Mouse (Mus musculus) midbrain, embryonic 15.5 days (tissue): Measurements from ENCODE around the gene Bach1. TPM values are rescaled to one million over a fixed set of nuclear protein-coding genes. Genes with fewer than 3 reads are reported as not detected.

Experiments used
- ATAC-seq: fragments of 200-750 bp; cut with Nextera tagmentation; replicated peaks from 2 replicates; pipeline ENCODE4 v1.8.0; 2017; ENCODE audit warnings: moderate TSS enrichment
- H3K27ac ChIP-seq: fragments of 300-500 bp; sonication (generic); 2 replicates; pipeline ENCODE4 v1.5.1; 2015; ENCODE audit warnings: mild to moderate bottlenecking, inconsistent platforms
- H3K27me3 ChIP-seq: fragments of 300-500 bp; sonication (generic); replicated peaks from 2 replicates; pipeline ENCODE4 v1.6.1; 2015; ENCODE audit warnings: inconsistent platforms
- H3K36me3 ChIP-seq: fragments of 300-500 bp; sonication (generic); replicated peaks from 2 replicates; pipeline ENCODE4 v1.6.1; 2015; ENCODE audit warnings: inconsistent platforms
- H3K4me1 ChIP-seq: fragments of 300-500 bp; sonication (generic); 2 replicates; pipeline ENCODE4 v1.6.1; 2015; ENCODE audit warnings: inconsistent platforms
- H3K4me2 ChIP-seq: fragments of 300-500 bp; sonication (generic); 2 replicates; pipeline ENCODE4 v1.6.1; 2015; ENCODE audit warnings: inconsistent platforms, mild to moderate bottlenecking, moderate library complexity
- H3K4me3 ChIP-seq: fragments of 300-500 bp; sonication (generic); 2 replicates; pipeline ENCODE4 v1.5.1; 2015; ENCODE audit warnings: mild to moderate bottlenecking, inconsistent platforms
- H3K9ac ChIP-seq: fragments of 300-500 bp; sonication (generic); 2 replicates; pipeline ENCODE4 v1.6.1; 2015; ENCODE audit warnings: mild to moderate bottlenecking, inconsistent platforms
- H3K9me3 ChIP-seq: fragments of 300-500 bp; sonication (generic); 2 replicates; pipeline ENCODE4 v1.6.1; 2016; ENCODE audit warnings: inconsistent platforms
- WGBS: fragments of 180-500 bp; shearing (Covaris S2); methylation state at CpG from one replicate; pipeline ENCODE4 v1.1.7; 2015; ENCODE audit warnings: mixed read lengths; 5-methylcytosine and 5-hydroxymethylcytosine counted together
- polyA plus RNA-seq: library from polyadenylated mRNA; unstranded; fragments of >200 nt; fragmentation: Nextera tagmentation; extraction: Ambion mirVana; gene quantifications from 2 replicates; pipeline ENCODE4 v1.2.1, GENCODE M21; 2015

Bach1 gene
- polyA plus RNA-seq, 1 experiment from 2014 or later, result 21.3 TPM

- H3K9ac ChIP-seq, result no peak overlapping the region
- H3K27ac ChIP-seq, result no peak overlapping the region
- no peaks in the 10 kb centered on the region for H3K36me3 ChIP-seq
- H3K4me2 ChIP-seq, result no peak overlapping the region
- no peak overlapping the region for H3K4me3 ChIP-seq
- no peaks in the 10 kb centered on the region for H3K4me1 ChIP-seq
- H3K9me3 ChIP-seq, result no peaks in the 10 kb centered on the region
- 89% methylated on average over 3 of the region's 3 CpGs for WGBS
- no peak for ATAC-seq
- H3K27me3 ChIP-seq, result no peaks in the 10 kb centered on the region
Observed at GRCm38 (mm10) chr16:87755915-87756314, 57.2 kb downstream of the Bach1 start.

- H3K9ac ChIP-seq, result no peak overlapping the region
- H3K36me3 ChIP-seq, result no peaks in the 10 kb centered on the region
- ATAC-seq, result no peak
- H3K9me3 ChIP-seq, result no peaks in the 10 kb centered on the region
- no peak overlapping the region for H3K4me3 ChIP-seq
- 94% methylated on average over 11 of the region's 11 CpGs for WGBS
- no peak overlapping the region for H3K27ac ChIP-seq
- H3K27me3 ChIP-seq, result no peaks in the 10 kb centered on the region
- H3K4me1 ChIP-seq, result no peaks in the 10 kb centered on the region
- H3K4me2 ChIP-seq, result no peak overlapping the region
Observed at GRCm38 (mm10) chr16:87758016-87758415, 59.3 kb downstream of the Bach1 start.

- H3K9me3 ChIP-seq, result no peaks in the 10 kb centered on the region
- H3K4me1 ChIP-seq, result no peaks in the 10 kb centered on the region
- no peak overlapping the region for H3K4me3 ChIP-seq
- no peak overlapping the region for H3K9ac ChIP-seq
- ATAC-seq, result no peak
- no peaks in the 10 kb centered on the region for H3K36me3 ChIP-seq
- no peak overlapping the region for H3K4me2 ChIP-seq
- H3K27me3 ChIP-seq, result no peaks in the 10 kb centered on the region
- H3K27ac ChIP-seq, result no peak overlapping the region
- 95% methylated on average over 15 of the region's 15 CpGs for WGBS
Observed at GRCm38 (mm10) chr16:87764668-87765109, 65.9 kb downstream of the Bach1 start.

DNA sequence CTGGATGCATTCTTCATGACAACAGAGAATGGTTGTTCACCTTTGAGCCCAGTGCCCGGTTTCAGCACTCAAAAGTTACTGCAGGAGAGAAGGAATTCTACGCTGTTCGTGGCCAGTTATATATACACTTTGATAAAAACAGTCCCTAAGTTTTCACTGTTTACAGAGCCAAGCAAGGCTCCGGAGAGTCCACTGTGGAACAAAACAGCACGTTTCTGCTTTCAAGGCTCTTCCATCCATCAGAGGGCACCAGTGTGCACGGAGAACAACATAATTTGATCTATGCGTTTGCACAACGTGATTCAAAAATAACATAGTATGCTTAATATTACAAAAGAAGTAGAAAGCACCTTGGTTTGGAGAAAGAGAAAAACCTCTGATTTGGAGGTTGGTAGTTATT is 67.2 kb downstream of the Bach1 start:
- no peak overlapping the region for H3K4me2 ChIP-seq
- H3K27ac ChIP-seq, result no peak overlapping the region
- ATAC-seq, result no peak
- no peaks in the 10 kb centered on the region for H3K4me1 ChIP-seq
- no peak overlapping the region for H3K9ac ChIP-seq
- no peaks in the 10 kb centered on the region for H3K9me3 ChIP-seq
- 72% methylated on average over 8 of the region's 8 CpGs for WGBS
- no peaks in the 10 kb centered on the region for H3K27me3 ChIP-seq
- no peak overlapping the region for H3K4me3 ChIP-seq
- H3K36me3 ChIP-seq, result no peaks in the 10 kb centered on the region

DNA sequence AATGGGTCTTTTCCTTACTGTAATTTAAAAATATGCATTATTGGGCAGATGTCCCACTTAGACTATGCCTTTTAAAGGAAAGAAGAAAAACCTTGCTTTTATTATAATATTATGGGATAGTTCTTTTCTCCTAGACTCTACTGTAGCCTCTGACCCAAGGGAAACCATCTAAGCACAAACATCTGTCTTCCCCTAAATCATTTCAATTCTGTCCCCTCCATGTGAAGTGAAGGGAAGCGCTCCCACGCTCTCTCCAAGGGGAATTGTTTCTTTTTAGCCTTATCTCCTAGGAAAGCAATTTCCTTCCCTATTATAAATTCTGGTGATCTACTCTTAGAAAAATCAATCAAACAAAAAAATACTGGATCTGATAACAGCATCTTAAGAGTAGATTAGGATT is 71.8 kb downstream of the Bach1 start:
- Histone ChIP-seq H3K4me2 (no peak overlapping the region), H3K27ac (no peak overlapping the region), H3K4me3 (no peak overlapping the region), H3K9me3 (no peaks in the 10 kb centered on the region), H3K4me1 (no peaks in the 10 kb centered on the region), H3K9ac (no peak overlapping the region), H3K36me3 (no peaks in the 10 kb centered on the region), H3K27me3 (no peaks in the 10 kb centered on the region)
- WGBS, result 84% methylated on average over 2 of the region's 2 CpGs
- no peak for ATAC-seq

GRCm38 (mm10) chr16:87771926-87772325 is 73.2 kb downstream of the Bach1 start:
- Histone ChIP-seq H3K36me3 (no peaks in the 10 kb centered on the region), H3K4me1 (no peaks in the 10 kb centered on the region), H3K27me3 (no peaks in the 10 kb centered on the region), H3K27ac (no peak overlapping the region), H3K4me3 (no peak overlapping the region), H3K9me3 (no peaks in the 10 kb centered on the region), H3K4me2 (no peak overlapping the region), H3K9ac (no peak overlapping the region)
- WGBS, result 75% methylated on average over 4 of the region's 4 CpGs
- ATAC-seq, result no peak

DNA sequence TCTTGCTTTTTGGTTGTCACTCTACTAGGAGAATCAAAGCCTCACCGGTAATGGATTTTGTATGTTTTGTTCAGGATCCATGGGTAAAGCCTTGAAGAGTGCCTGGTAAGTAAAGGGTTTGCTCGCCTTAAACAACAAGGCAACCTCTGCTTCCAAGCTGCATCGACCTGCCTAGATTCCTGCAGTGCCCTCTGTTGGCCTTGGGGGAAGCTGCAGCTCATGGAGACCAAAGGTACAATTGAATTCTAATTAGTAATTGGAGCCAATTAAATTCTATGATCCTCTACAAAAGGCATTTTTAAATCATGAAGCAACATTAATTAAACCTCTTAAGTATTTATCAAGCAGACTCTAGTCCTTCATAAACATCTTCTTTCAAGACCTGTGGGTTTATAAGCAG is 75.7 kb downstream of the Bach1 start:
- Histone ChIP-seq H3K4me3 (no peak overlapping the region), H3K27ac (no peak overlapping the region), H3K27me3 (no peaks in the 10 kb centered on the region), H3K9me3 (no peaks in the 10 kb centered on the region), H3K4me1 (no peaks in the 10 kb centered on the region), H3K9ac (no peak overlapping the region), H3K4me2 (no peak overlapping the region), H3K36me3 (no peaks in the 10 kb centered on the region)
- 64% methylated on average over 3 of the region's 3 CpGs for WGBS
- ATAC-seq, result no peak

- no peak for ATAC-seq
- H3K9ac ChIP-seq, result no peak overlapping the region
- H3K27ac ChIP-seq, result no peak overlapping the region
- WGBS, result 91% methylated on average over 4 of the region's 4 CpGs
- H3K9me3 ChIP-seq, result no peaks in the 10 kb centered on the region
- no peaks in the 10 kb centered on the region for H3K36me3 ChIP-seq
- H3K27me3 ChIP-seq, result no peaks in the 10 kb centered on the region
- H3K4me1 ChIP-seq, result peaks cover 7% of the 10 kb centered on the region; the same call in 1 of the 2 replicates
- H3K4me2 ChIP-seq, result no peak overlapping the region
- no peak overlapping the region for H3K4me3 ChIP-seq
Observed at GRCm38 (mm10) chr16:87777373-87777772, 78.6 kb downstream of the Bach1 start.

DNA sequence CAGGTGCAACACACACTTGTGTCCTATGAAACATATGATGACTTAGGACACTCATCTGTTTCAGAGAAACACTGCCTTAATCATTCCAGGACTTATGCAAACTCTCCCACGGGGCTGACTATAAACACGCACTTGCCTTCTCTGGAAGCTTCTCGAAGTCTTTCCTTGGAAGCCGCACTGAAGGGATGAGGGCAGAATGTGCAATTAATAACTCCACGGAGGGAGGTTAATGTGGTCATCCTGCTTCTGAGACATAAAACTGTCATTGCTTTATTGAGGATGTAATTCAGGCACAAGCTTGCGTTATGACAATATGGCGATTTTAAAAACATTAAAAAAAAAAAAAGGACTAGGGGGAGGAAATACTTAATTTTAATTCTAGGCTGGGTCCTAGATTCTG is 82.9 kb downstream of the Bach1 start:
- H3K9me3 ChIP-seq, result no peaks in the 10 kb centered on the region
- ATAC-seq, result no peak
- no peaks in the 10 kb centered on the region for H3K27me3 ChIP-seq
- H3K36me3 ChIP-seq, result no peaks in the 10 kb centered on the region
- WGBS, result 64% methylated on average over 7 of the region's 7 CpGs
- H3K4me1 ChIP-seq, result peaks cover 7% of the 10 kb centered on the region; the same call in 1 of the 2 replicates
- no peak overlapping the region for H3K27ac ChIP-seq
- no peak overlapping the region for H3K4me3 ChIP-seq
- H3K4me2 ChIP-seq, result no peak overlapping the region
- no peak overlapping the region for H3K9ac ChIP-seq

Other genes with a start within 250 kb of the Bach1 start
- gene Usp16, start 244.2 kb upstream of the Bach1 start, polyA plus RNA-seq, result 49.5 and 49.8 TPM in 2 replicates
- 400 and 416 TPM in 2 replicates for gene Cct8, start 203.1 kb upstream of the Bach1 start, polyA plus RNA-seq
- gene Map3k7cl, start 145.6 kb upstream of the Bach1 start, polyA plus RNA-seq, result 0.10 and 0.14 TPM in 2 replicates